Mouse (Mus musculus) embryonic facial prominence, embryonic 14.5 days (tissue): ENCODE results near the gene Csk. TPM values are rescaled to one million over a fixed set of nuclear protein-coding genes. Genes with fewer than 3 reads are reported as not detected.
A peak's percentile ranks its signal among the peaks of the same experiment; 100 is the strongest.

Experiments
- ATAC-seq: fragments of 200-750 bp; cut with Nextera tagmentation; 2 replicates; pipeline ENCODE4 v1.8.0; 2017; ENCODE audit warnings: low read depth, moderate number of reproducible peaks, moderate TSS enrichment
- DNase-seq: peaks from one replicate; pipeline ENCODE4 v3.0.0-alpha.2; 2015; ENCODE audit warnings: low spot score
- H3K27ac ChIP-seq: fragments of 300-500 bp; sonication (generic); replicated peaks from 2 replicates; pipeline ENCODE4 v1.5.1; 2014; ENCODE audit warnings: low read depth, mild to moderate bottlenecking, low read length, moderate library complexity
- H3K27me3 ChIP-seq: fragments of 300-500 bp; sonication (generic); replicated peaks from 2 replicates; pipeline ENCODE4 v1.6.1; 2014; ENCODE audit warnings: low read length; ENCODE audit not compliant: control insufficient read depth, insufficient read depth
- H3K36me3 ChIP-seq: fragments of 300-500 bp; sonication (generic); 2 replicates; pipeline ENCODE4 v1.6.1; 2014; ENCODE audit warnings: low read length, mixed read lengths; ENCODE audit not compliant: control insufficient read depth, insufficient read depth
- H3K4me1 ChIP-seq: fragments of 300-500 bp; sonication (generic); 2 replicates; pipeline ENCODE4 v1.6.1; 2014; ENCODE audit warnings: antibody characterized with exemption, low read length; ENCODE audit not compliant: control insufficient read depth, insufficient read depth
- H3K4me2 ChIP-seq: fragments of 300-500 bp; sonication (generic); 2 replicates; pipeline ENCODE4 v1.6.1; 2014; ENCODE audit warnings: low read depth, mild to moderate bottlenecking, low read length, moderate library complexity, mixed read lengths
- H3K4me3 ChIP-seq: fragments of 300-500 bp; sonication (generic); 2 replicates; pipeline ENCODE4 v1.5.1; 2014; ENCODE audit warnings: low read depth, mild to moderate bottlenecking, low read length
- H3K9ac ChIP-seq: fragments of 300-500 bp; sonication (generic); 2 replicates; pipeline ENCODE4 v1.6.1; 2014; ENCODE audit warnings: low read depth, mild to moderate bottlenecking, low read length, moderate library complexity, mixed read lengths
- H3K9me3 ChIP-seq: fragments of 300-500 bp; sonication (generic); 2 replicates; pipeline ENCODE4 v1.6.1; 2016; ENCODE audit warnings: low read length; ENCODE audit not compliant: control insufficient read depth
- WGBS: fragments of 180-500 bp; shearing (Covaris S2); extraction: QIAGEN DNeasy Blood & Tissue Kit; methylation state at CpG from one replicate; pipeline ENCODE4 v1.1.7; 2014; 5-methylcytosine and 5-hydroxymethylcytosine counted together
- polyA plus RNA-seq: library from polyadenylated mRNA; unstranded; fragments of >200 nt; fragmentation: Nextera tagmentation; extraction: Ambion mirVana; gene quantifications from 2 replicates; pipeline ENCODE4 v1.2.1, GENCODE M21; 2014

The Csk gene
- polyA plus RNA-seq, 1 experiment from 2014 or later = 26.6 TPM

DNA sequence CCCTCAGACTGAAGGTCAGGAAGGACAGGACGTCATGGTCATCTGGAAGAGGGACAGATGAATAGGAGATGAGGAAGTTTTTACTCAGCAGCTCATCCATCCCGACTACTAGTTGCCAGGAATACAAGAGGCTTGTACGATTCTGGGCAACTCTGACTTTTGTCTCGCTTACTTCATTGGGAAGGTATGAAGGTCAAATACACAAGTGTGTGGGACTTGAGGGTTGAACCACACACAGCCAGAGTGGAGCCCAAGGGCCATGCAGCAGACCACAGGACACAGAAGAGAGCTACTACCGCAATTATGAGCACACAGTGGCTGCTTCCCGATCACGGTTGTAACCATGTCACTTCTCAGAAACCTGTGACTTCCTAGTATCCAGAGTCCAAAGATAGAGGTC, 40.8 kb downstream of the Csk start:
- H3K9me3 ChIP-seq = no peaks in the 10 kb centered on the region
- H3K36me3 ChIP-seq = no peaks in the 10 kb centered on the region
- no peak overlapping the region for H3K4me3 ChIP-seq
- no peak for DNase-seq
- no peaks in the 10 kb centered on the region for H3K4me1 ChIP-seq
- no peaks in the 10 kb centered on the region for H3K27me3 ChIP-seq
- no peak overlapping the region for H3K9ac ChIP-seq
- no peak overlapping the region for H3K27ac ChIP-seq
- 79% methylated on average over 7 of the region's 7 CpGs for WGBS
- no peak for ATAC-seq
- H3K4me2 ChIP-seq = no peak overlapping the region

DNA sequence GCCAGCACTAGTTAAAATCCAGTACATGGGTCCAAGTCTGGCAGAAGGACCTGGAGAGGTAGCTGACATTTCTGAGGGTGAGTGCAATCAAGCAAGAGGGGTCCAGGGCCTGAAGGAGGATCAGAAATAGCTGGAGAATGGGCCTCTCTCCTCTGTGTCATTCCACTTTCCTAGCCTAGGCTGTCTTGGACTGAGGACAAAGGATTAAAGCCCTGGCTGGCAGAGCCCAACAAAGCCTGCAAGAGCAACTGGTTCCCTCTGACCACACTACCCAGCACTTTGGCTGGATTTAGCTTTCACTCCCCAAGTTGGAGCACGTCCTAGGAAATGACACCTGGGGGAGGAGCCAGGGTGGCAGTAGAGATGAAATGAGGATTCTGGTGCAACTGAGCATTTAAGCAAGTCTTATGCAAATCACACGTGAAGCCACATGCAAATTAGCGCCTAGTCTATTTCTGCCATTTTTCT, 43.0 kb downstream of the Csk start:
- no peaks in the 10 kb centered on the region for H3K36me3 ChIP-seq
- no peak overlapping the region for H3K9ac ChIP-seq
- no peaks in the 10 kb centered on the region for H3K4me1 ChIP-seq
- H3K27me3 ChIP-seq = peaks cover 2% of the 10 kb centered on the region; the same call in 1 of the 2 replicates
- 51% methylated on average over 3 of the region's 3 CpGs for WGBS
- H3K4me2 ChIP-seq = no peak overlapping the region
- H3K27ac ChIP-seq = no peak overlapping the region
- no peak for ATAC-seq
- no peaks in the 10 kb centered on the region for H3K9me3 ChIP-seq
- DNase-seq = peak; percentile 18
- H3K4me3 ChIP-seq = no peak overlapping the region

DNA sequence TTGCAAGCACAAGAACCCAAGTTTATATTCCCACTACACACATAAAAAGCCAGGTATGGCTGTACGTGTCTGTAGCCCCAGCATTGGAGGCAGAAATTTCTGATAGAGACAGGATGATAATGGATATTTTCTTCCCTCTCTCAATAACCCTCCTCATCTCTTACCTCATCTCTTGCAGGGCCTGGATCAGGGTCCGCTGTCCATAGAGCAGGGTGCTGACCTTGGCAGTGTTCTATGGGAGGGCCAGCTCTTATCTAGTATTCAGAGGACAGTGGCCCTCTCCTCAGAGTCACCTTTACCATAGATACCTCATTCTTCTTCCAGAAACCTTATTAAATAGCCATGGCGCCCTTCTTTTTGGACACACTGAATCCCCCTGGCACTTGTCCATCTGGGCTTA, 43.6 kb downstream of the Csk start:
- DNase-seq (no peak), ATAC-seq (no peak)
- WGBS = 44% methylated on average over 3 of the region's 3 CpGs
- no peaks in the 10 kb centered on the region for H3K4me1 ChIP-seq
- H3K9ac ChIP-seq = no peak overlapping the region
- peaks cover 4% of the 10 kb centered on the region; the same call in 1 of the 2 replicates for H3K27me3 ChIP-seq
- no peaks in the 10 kb centered on the region for H3K36me3 ChIP-seq
- H3K4me3 ChIP-seq = no peak overlapping the region
- H3K9me3 ChIP-seq = no peaks in the 10 kb centered on the region
- H3K27ac ChIP-seq = no peak overlapping the region
- no peak overlapping the region for H3K4me2 ChIP-seq

DNA sequence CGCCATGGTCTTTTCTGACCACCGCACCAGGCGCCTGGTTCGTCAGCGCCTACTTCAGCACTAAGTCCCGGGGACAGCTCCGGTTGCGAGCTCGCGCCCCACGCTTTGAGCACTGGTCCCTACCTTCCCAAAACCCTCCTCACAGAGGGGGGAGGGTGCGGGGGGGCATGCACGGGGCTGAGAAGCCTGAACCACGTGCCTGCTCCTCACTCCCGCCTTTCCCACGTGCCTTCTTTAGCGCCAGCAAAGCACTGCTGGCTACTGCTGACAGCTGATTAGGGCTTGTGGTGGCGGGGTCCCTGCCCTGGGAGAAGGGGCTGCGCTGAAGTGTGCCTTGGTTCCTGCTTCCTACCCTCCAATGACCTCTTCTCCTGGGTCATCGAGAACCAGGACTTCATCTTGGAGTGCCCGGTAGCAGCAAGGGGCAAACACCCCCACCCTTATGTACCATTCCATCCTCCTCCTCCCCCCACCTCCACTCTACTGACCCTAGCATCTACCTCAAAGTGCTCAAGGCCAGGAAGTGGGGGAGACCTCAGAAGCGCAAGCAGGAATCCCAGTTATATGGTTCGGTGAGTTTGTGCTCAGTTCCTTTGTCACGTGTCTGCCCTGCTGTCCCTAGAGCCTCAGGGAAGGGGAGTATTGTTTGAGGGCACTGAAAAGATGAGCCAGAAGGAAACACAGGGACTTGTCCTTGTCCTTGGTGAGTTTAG, 47.1 kb downstream of the Csk start, which contains the start of gene Cplx3:
Cplx3 (minus strand) TSS at position 143 of the 713 bp plus-strand sequence.
- Histone ChIP-seq H3K4me1 (no peaks in the 10 kb centered on the region), H3K27me3 (peaks cover 4% of the 10 kb centered on the region; the same call in 1 of the 2 replicates), H3K27ac (no peak within 1 kb of the TSS), H3K9me3 (no peaks in the 10 kb centered on the region), H3K4me2 (no peak within 1 kb of the TSS), H3K4me3 (no peak within 1 kb of the TSS), H3K9ac (no peak within 1 kb of the TSS), H3K36me3 (no peaks in the 10 kb centered on the region)
- WGBS = 5% methylated on average over 23 of the region's 24 CpGs
- peak; percentile 74 for DNase-seq
- ATAC-seq = peak; percentile 51; the same call in 1 of the 2 replicates

DNA sequence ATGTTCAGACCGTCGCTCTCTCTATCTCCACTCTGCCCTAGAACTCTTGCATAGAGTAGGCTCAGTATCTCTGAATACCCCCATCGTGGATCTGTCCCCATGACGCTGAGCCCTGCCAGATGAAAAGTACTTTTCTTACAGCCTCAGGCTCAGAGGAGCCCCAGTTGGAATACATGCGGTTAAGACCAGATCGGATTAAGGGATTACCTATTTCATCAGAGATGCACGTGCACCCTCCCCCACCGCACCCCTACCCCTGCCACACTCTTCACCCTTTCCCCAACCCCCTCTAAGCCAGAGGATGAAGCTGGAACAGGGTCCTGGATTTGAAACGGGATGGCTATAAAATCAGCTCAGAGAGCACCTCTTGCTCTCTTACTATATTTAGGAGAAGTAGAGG, 47.9 kb downstream of the Csk start:
- 12% methylated on average over 9 of the region's 9 CpGs for WGBS
- H3K27ac ChIP-seq = no peak overlapping the region
- H3K4me2 ChIP-seq = no peak overlapping the region

DNA sequence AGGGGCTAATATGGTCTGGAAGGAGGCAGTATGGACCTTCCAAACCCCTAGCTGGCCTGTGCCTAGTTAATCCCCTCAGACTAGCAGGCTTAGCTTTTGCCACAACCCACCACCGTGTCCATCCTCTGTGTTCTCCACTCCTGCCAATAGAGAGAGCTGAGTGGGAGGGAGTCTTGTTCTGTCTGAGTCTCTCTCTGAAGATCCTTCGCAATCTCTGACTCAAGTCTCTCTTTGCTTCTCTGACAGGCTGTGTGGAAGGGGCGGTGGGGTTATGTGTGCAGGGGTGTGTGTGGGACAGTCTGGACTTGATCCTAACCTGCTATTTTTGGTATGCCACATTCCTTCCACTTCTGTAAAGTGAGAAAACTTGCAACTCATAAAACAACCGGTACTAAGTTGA, 48.6 kb downstream of the Csk start:
- Histone ChIP-seq H3K9ac (no peak overlapping the region), H3K27me3 (peaks cover 4% of the 10 kb centered on the region; the same call in 1 of the 2 replicates), H3K4me3 (no peak overlapping the region), H3K27ac (no peak overlapping the region), H3K4me1 (no peaks in the 10 kb centered on the region), H3K9me3 (no peaks in the 10 kb centered on the region), H3K4me2 (no peak overlapping the region), H3K36me3 (no peaks in the 10 kb centered on the region)
- 68% methylated on average over 4 of the region's 4 CpGs for WGBS
- ATAC-seq = no peak
- no peak for DNase-seq

More for the DNA sequence above, 47.9 kb downstream of the Csk start:
- no peaks in the 10 kb centered on the region for H3K9me3 ChIP-seq
- no peak for DNase-seq
- peaks cover 4% of the 10 kb centered on the region; the same call in 1 of the 2 replicates for H3K27me3 ChIP-seq
- no peaks in the 10 kb centered on the region for H3K36me3 ChIP-seq
- H3K4me3 ChIP-seq = no peak overlapping the region
- no peak overlapping the region for H3K9ac ChIP-seq
- ATAC-seq = no peak
- H3K4me1 ChIP-seq = no peaks in the 10 kb centered on the region

DNA sequence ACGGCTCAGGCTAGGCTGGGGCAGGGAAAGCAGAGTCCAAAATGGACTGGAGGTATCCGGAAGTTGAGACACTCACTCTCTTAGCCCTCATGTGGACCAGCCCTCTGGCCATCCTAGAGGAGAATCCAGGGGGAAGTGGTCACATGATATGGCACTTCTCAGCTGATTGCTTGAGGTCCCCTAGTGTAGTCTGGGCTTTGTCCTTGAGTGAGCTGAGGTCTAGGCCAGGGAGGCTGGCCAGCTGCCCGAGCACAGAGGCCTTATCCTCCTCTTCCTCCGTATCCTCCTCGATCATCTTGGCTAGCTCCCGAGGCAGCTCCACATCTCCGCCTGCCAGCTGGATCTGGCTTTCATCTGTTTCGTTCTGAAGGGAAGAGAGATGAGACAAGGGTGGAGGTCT, 51.3 kb downstream of the Csk start:
- no peak overlapping the region for H3K9ac ChIP-seq
- ATAC-seq (no peak), DNase-seq (no peak)
- H3K4me3 ChIP-seq = no peak overlapping the region
- no peak overlapping the region for H3K27ac ChIP-seq
- H3K27me3 ChIP-seq = peaks cover 4% of the 10 kb centered on the region; the same call in 1 of the 2 replicates
- no peaks in the 10 kb centered on the region for H3K36me3 ChIP-seq
- H3K9me3 ChIP-seq = no peaks in the 10 kb centered on the region
- WGBS = 58% methylated on average over 8 of the region's 8 CpGs
- H3K4me1 ChIP-seq = no peaks in the 10 kb centered on the region
- no peak overlapping the region for H3K4me2 ChIP-seq

DNA sequence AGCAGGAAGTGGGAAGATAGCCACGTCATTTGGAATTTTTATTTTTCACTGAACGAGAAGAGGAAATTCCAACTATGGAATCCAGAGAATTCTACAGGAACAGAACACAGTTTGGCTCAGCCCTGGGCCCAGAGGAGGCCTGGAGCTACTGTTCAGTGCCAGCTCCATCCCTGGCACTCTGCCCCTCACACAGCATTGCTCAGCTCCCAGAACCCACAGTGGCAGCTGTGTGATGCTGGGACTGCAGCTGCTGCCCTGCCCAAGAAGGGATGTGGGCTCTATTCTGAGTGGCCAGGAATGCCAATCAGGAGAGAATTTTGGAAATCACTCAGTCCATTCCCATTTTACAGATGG, 52.1 kb downstream of the Csk start:
- Histone ChIP-seq H3K27me3 (peaks cover 4% of the 10 kb centered on the region; the same call in 1 of the 2 replicates), H3K4me2 (no peak overlapping the region), H3K9me3 (no peaks in the 10 kb centered on the region), H3K9ac (no peak overlapping the region), H3K36me3 (peaks cover 2% of the 10 kb centered on the region; the same call in 1 of the 2 replicates), H3K27ac (no peak overlapping the region), H3K4me3 (no peak overlapping the region), H3K4me1 (no peaks in the 10 kb centered on the region)
- ATAC-seq (no peak), DNase-seq (no peak)
- 26% methylated on average over 2 of the region's 2 CpGs for WGBS
